Mouse (Mus musculus) E14TG2a.4 (cell line): ENCODE measurements around the gene Matn1.

Experiments
- CTCF ChIP-seq: conservative IDR thresholded peaks from 2 replicates; pipeline ENCODE4 v1.5.1; 2014; ENCODE audit warnings: low read length
- NANOG ChIP-seq: IDR thresholded peaks from 2 replicates; pipeline ENCODE4 v1.6.1; 2014; ENCODE audit warnings: borderline replicate concordance, low read length, mixed read lengths
- POU5F1 ChIP-seq: IDR thresholded peaks from 2 replicates; pipeline ENCODE4 v1.6.1; 2014; ENCODE audit warnings: low read length, borderline replicate concordance

DNA sequence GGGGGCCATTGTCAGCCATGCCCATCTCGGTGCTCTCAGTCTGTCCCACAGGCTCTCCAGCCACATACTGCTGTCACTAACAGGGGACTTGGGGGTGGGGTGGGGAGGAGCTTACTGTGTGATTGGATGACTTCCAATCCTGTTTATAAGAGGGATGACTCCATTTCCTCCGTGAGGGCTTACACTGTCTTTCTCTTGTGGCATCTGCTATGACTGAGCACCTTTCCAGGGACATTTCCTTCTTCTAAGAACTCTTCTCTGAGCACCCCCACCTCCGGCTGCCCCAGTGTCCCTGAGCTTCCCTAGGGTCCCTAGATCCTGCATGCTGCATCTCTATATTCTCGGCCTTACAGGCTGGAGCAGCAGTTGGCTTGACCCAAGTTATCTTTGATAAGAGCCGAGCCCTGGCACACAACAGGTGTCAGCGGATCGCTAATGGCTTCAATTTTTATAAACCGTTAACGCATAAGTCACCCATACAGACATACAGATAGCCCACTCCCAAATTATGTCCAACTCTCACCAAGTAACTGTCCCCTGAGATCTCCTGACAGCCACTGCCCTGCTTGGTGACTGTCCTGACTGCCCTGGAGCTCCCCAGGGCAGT lies 24.3 kb upstream of the Matn1 start:
- no peak for TF ChIP-seq CTCF
- no peak for TF ChIP-seq NANOG
- TF ChIP-seq POU5F1 = no peak
